Mouse (Mus musculus) Muller cell, postnatal 12 days (primary cell): ENCODE results near the gene Taar2.

Source experiments
- DNase-seq: peaks from one replicate; pipeline ENCODE4 v3.0.0-alpha.2; 2015; ENCODE audit errors: inconsistent ontology term

Taar2 gene

DNA sequence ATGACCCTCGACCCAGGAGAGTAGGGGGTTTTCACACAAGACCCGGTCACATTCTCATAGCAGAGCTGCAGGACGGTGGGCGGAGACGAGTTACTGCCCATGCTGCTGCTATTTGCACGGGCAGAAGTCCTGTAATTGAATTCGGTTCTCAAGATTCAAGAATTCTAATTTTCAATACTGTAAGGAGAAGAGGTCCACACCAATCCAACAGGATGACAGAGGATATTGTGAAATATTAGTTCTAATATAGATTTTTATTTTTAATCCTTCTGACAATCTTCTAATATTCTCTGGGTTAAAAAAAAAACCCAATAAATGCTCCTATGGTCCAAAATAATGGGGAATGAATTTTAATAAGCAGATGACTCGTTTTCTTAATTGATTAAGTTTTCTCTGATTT, 47.2 kb downstream of the Taar2 start, which contains the start of gene Taar6:
Gene Taar6 (minus strand): TSS at position 101 of the 400 bp plus-strand sequence.
- DNase-seq, result no peak

DNA sequence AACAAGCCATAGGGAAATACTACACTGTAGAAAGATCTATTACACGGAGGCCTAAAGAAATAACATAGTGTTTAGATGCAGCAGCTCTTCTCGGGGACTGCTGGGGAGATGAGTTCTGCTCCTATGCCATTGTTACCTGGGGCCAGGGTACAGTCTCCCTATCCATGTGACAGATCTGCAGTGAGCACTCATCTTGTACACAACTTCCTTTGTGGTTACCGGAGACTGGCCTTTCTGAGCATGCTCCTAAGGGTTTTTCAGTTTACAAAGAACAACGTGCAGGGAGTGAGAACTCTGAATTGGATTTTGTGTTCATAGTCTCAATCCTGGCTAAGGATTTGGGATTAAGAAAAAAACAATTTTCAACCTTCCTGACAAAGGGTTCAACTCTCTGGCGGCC, 48.0 kb downstream of the Taar2 start:
- no peak for DNase-seq
